Mouse (Mus musculus) myocyte (in vitro differentiated cells): ENCODE results near the gene Nr1d1. TPM values are rescaled to one million over a fixed set of nuclear protein-coding genes. Genes with fewer than 3 reads are reported as not detected.

ENCODE experiments used
- H3K27me3 ChIP-seq: one replicate; pipeline ENCODE4 v1.6.1; 2011; ENCODE audit not compliant: control insufficient read depth, insufficient read depth, insufficient read length
- H3K36me3 ChIP-seq: one replicate; pipeline ENCODE4 v1.6.1; 2011; ENCODE audit not compliant: control insufficient read depth, insufficient read depth
- H3K4me2 ChIP-seq: one replicate; pipeline ENCODE4 v1.6.1; 2011; ENCODE audit warnings: low read depth, control low read depth
- H3K4me3 ChIP-seq: one replicate; pipeline ENCODE4 v1.5.1; 2011; ENCODE audit warnings: mild to moderate bottlenecking, control low read depth, moderate library complexity
- H3K79me2 ChIP-seq: one replicate; pipeline ENCODE4 v1.6.1; 2011; ENCODE audit not compliant: control insufficient read depth, insufficient read depth
- H3ac ChIP-seq: one replicate; pipeline ENCODE4 v1.6.1; 2011; ENCODE audit not compliant: control insufficient read depth, insufficient read length
- CEBPB ChIP-seq: IDR thresholded peaks from 2 replicates; pipeline ENCODE4 v1.6.1; 2011; ENCODE audit warnings: mild to moderate bottlenecking, moderate library complexity; ENCODE audit not compliant: poor library complexity, insufficient read depth, severe bottlenecking
- E2F4 ChIP-seq: IDR thresholded peaks from one replicate; pipeline ENCODE4 v1.6.1; 2011; ENCODE audit warnings: mild to moderate bottlenecking, control low read depth, moderate library complexity; ENCODE audit not compliant: insufficient read depth
- MAX ChIP-seq: IDR thresholded peaks from one replicate; pipeline ENCODE4 v1.6.1; 2011; ENCODE audit warnings: low read depth, mild to moderate bottlenecking, control low read depth
- MYOD1 ChIP-seq, 3 experiments: IDR thresholded peaks; one replicate each; pipeline ENCODE4 v1.6.1; 2011; ENCODE audit warnings: control low read depth in 2 of 3, low read depth in 2 of 3, mild to moderate bottlenecking in 2 of 3, moderate library complexity in 1 of 3; ENCODE audit not compliant: insufficient read length in 2 of 3, control insufficient read depth in 1 of 3
- MYOG ChIP-seq, 3 experiments: IDR thresholded peaks; one replicate each; pipeline ENCODE4 v1.6.1; 2011; ENCODE audit warnings: control low read depth in 2 of 3, low read depth in 2 of 3, mild to moderate bottlenecking in 2 of 3; ENCODE audit not compliant: insufficient read length in 2 of 3, control insufficient read depth in 1 of 3, insufficient read depth in 1 of 3
- POLR2A ChIP-seq: IDR thresholded peaks from one replicate; pipeline ENCODE4 v1.6.1; 2011; ENCODE audit warnings: low read depth, mild to moderate bottlenecking, control low read depth, moderate library complexity; ENCODE audit not compliant: insufficient read length
- POLR2AphosphoS2 ChIP-seq: IDR thresholded peaks from one replicate; pipeline ENCODE4 v1.6.1; 2011; ENCODE audit warnings: low read depth, control low read depth; ENCODE audit not compliant: insufficient read length
- REST ChIP-seq: IDR thresholded peaks from one replicate; pipeline ENCODE4 v1.6.1; 2011; ENCODE audit warnings: mild to moderate bottlenecking, control low read depth, moderate library complexity; ENCODE audit not compliant: insufficient read depth, insufficient read length
- SRF ChIP-seq: IDR thresholded peaks from one replicate; pipeline ENCODE4 v1.6.1; 2011; ENCODE audit warnings: low read depth; ENCODE audit not compliant: control insufficient read depth, insufficient read length
- TCF12 ChIP-seq: IDR thresholded peaks from one replicate; pipeline ENCODE4 v1.6.1; 2011; ENCODE audit warnings: mild to moderate bottlenecking, control low read depth; ENCODE audit not compliant: poor library complexity, insufficient read depth, severe bottlenecking
- TCF3 ChIP-seq: IDR thresholded peaks from one replicate; pipeline ENCODE4 v1.6.1; 2011; ENCODE audit warnings: low read depth, control low read depth; ENCODE audit not compliant: insufficient read length
- USF1 ChIP-seq: IDR thresholded peaks from one replicate; pipeline ENCODE4 v1.6.1; 2011; ENCODE audit warnings: low read depth, mild to moderate bottlenecking, control low read depth, moderate library complexity
- polyA plus RNA-seq: library from polyadenylated mRNA; unstranded; fragments of >200 nt; fragmentation: generic; extraction: Trizol; gene quantifications from one replicate; pipeline ENCODE4 v1.2.1, GENCODE M21; 2012; ENCODE audit warnings: missing spikeins

The Nr1d1 gene
- polyA plus RNA-seq, 1 experiment = 49.1 TPM

DNA sequence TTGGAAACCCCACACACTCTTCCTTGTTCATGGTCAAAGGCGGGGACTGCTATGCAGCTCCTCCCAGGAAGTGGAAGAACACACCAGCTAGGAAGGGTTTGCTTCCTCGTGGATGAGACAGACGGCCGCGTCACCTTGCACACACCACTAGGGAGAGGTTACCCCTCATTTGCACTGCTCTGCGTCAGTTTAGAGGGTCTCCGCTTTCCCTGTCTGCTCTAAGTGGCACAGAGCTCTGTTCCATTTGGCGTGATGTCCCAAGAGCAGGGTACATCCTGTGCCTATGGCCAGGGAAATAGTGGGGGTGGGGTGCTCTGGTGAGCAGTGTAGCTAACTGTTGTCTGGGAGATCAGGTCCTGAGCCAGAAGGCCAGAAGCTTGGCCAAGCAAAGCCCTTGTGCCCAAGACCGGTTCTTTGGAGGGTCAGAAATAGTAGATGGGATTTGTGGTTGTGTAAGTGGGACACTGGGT lies 20.9 kb downstream of the Nr1d1 start:
- TF ChIP-seq REST = no peak
- no peak for TF ChIP-seq MYOG (IDR thresholded peaks at IDR 0.05; ENCODE audit: control insufficient read depth in 1 of 3, insufficient read depth in 1 of 3, insufficient read length in 2 of 3, low read depth in 2 of 3)
- TF ChIP-seq POLR2A = peak; percentile 46
- TF ChIP-seq TCF3 = no peak
- no peak for TF ChIP-seq TCF12
- no peak for TF ChIP-seq USF1
- TF ChIP-seq SRF = no peak
- TF ChIP-seq POLR2AphosphoS2 = peak; percentile 52
- Histone ChIP-seq H3K4me2 (peak overlapping the region; percentile 57), H3K36me3 (peaks cover 7% of the 10 kb centered on the region), H3K27me3 (no peaks in the 10 kb centered on the region), H3K4me3 (no peak overlapping the region), H3ac (no peak overlapping the region), H3K79me2 (peaks cover 15% of the 10 kb centered on the region)

DNA sequence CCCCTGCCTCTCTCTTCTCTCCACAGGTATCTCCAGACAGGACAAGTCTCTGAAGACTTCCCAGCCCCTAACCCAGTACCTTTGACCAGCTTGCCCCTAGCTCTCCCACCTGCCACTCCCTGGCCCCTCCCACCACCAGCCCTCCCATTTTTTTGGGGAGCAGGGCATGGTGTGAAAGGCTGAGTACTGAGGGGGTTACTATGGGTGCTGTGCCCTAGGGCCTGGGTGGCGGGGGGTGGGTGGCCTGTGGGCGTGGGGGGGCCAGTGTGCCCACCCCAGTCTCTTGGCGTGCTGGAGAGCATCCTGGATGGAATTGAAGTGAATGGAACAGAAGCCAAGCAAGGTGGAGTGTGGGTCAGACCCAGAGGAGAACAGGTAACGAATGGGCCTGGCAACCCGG lies 21.9 kb downstream of the Nr1d1 start:
- H3K36me3 ChIP-seq = peaks cover 7% of the 10 kb centered on the region
- no peak overlapping the region for H3K4me2 ChIP-seq
- H3K79me2 ChIP-seq = peaks cover 17% of the 10 kb centered on the region
- H3K27me3 ChIP-seq = no peaks in the 10 kb centered on the region
- no peak for TF ChIP-seq POLR2AphosphoS2
- no peak for TF ChIP-seq TCF12
- no peak for TF ChIP-seq TCF3
- TF ChIP-seq REST = no peak
- no peak for TF ChIP-seq USF1
- H3ac ChIP-seq = no peak overlapping the region
- no peak overlapping the region for H3K4me3 ChIP-seq

DNA sequence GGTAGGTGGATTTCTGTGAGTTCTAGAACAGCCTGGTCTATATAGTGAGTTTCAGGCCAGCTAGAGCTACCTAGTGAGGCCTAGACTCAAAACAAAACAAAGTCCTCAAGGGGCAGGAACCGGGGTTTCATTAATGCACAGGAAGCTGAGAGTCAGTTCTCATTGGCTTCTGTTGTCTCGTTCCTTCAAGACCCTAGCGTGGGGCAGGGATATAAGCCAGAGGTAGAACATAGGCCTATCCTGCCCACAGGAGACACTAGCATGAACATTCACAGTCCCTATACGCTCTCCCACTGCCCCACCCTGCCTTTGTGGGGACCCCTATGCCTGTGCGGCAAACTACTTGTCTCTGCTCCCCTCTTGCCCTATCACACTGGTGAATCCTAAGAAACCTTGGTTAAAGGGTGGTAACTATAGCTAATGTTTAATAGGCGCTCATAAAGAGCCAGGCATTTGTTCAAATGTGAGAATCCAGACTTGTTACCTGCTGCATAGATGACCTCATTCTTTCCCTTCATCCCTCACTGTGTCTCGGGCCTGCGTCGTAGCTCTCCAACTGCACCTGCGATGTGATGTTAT lies 22.5 kb downstream of the Nr1d1 start:
- H3K4me2 ChIP-seq = no peak overlapping the region
- H3K79me2 ChIP-seq = peaks cover 17% of the 10 kb centered on the region
- TF ChIP-seq CEBPB = no peak
- no peak for TF ChIP-seq MAX
- TF ChIP-seq POLR2A = no peak
- TF ChIP-seq SRF = no peak
- no peak for TF ChIP-seq MYOD1 (IDR thresholded peaks at IDR 0.05; ENCODE audit: control insufficient read depth in 1 of 3, insufficient read length in 2 of 3, low read depth in 2 of 3)

DNA sequence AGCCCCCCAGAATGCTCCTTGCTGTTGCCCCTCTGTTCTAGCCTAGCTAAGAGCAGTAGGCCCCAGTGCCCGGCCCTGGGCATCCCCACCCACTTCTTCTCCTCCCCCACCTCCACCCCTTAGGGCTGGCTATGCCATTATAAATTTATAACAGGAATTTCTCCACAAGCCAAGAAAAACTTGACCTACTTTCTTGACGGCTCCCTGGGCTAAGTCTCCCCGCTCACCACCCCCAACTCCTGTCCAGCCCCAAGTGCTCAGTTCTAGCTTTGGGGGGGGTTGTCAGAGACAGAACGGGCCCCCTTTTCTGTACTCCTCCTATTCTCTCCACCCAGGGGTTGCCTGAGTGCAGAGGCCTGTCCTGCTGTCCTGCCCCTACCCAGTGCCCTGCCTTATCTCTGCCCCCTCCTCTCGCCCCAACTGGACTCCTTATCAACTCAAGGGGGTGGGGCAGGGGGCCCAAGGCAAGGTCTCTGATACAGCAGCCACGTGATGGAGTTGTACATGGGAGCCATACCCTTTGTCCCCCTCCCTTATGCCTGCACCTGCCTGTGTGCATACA lies 23.8 kb downstream of the Nr1d1 start:
- peaks cover 17% of the 10 kb centered on the region for H3K79me2 ChIP-seq
- no peak overlapping the region for H3ac ChIP-seq
- H3K36me3 ChIP-seq = no peaks in the 10 kb centered on the region
- peak overlapping the region; percentile 10 for H3K4me3 ChIP-seq
- peak overlapping the region; percentile 84 for H3K4me2 ChIP-seq
- TF ChIP-seq MYOD1 (IDR thresholded peaks at IDR 0.05; ENCODE audit: control insufficient read depth in 1 of 3, insufficient read length in 2 of 3, low read depth in 2 of 3) = no peak
- H3K27me3 ChIP-seq = no peaks in the 10 kb centered on the region

More for the DNA sequence above, 22.5 kb downstream of the Nr1d1 start:
- H3ac ChIP-seq = no peak overlapping the region
- H3K4me3 ChIP-seq = no peak overlapping the region
- H3K36me3 ChIP-seq = peaks cover 7% of the 10 kb centered on the region
- H3K27me3 ChIP-seq = no peaks in the 10 kb centered on the region

DNA sequence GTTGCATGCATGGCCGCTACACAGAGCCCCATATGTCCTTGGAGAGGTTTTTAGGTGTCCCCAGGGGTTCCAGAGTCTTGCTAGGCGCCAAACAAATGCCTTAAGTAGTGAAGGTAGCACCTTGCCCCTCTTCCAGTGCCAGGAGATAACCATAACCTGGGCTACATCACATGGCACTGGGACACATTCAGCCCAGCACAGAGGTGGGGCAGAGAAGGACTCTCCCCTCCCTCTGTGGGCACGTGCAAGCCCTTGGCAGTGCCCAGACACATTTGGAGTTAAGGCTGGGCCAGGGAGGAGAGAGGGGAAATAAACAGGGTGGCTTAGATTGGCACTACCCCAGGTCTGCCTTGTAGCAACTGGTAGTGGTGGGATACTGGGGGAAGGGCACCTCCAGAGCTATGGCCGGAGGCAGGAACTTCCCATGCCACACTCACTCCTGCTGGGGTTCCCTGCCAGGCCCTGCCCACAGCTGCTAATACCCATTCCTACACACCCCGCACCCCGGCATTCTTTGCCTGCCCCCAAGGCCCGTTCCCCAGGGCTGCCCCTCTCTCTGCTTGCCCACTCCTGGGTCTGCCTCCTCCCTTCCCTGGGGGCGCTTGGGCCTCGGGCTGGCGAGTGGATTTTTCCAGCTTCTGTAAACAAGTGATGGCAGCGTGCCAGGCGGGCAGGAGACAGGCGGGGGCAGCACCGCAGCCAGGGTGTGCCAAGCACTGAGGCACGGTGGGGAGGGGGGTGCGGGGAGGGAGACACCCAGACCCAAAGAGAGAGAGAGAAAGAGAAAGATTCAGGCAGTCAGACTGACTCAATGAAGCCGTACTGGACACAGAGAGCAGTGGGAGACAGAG lies 24.6 kb downstream of the Nr1d1 start:
- no peaks in the 10 kb centered on the region for H3K36me3 ChIP-seq
- no peak overlapping the region for H3ac ChIP-seq
- peak overlapping the region; percentile 10 for H3K4me3 ChIP-seq
- H3K79me2 ChIP-seq = peaks cover 19% of the 10 kb centered on the region
- H3K27me3 ChIP-seq = no peaks in the 10 kb centered on the region
- TF ChIP-seq USF1 (peak; percentile 32), TCF12 (peak; percentile 2), MAX (no peak), POLR2A (no peak), MYOD1 (IDR thresholded peaks at IDR 0.05; ENCODE audit: control insufficient read depth in 1 of 3, insufficient read length in 2 of 3, low read depth in 2 of 3) (peak in 2 of 3 experiments; percentile 39 to 68), TCF3 (no peak), POLR2AphosphoS2 (no peak), E2F4 (no peak), MYOG (IDR thresholded peaks at IDR 0.05; ENCODE audit: control insufficient read depth in 1 of 3, insufficient read depth in 1 of 3, insufficient read length in 2 of 3, low read depth in 2 of 3) (peak in 2 of 3 experiments; percentile 38 to 75), SRF (no peak), CEBPB (no peak), REST (no peak)
- H3K4me2 ChIP-seq = peak overlapping the region; percentile 84
